Mouse (Mus musculus) T-helper 2 cell (primary cell): Measurements from ENCODE around the gene Caskin1.

Source experiments
- in situ Hi-C: fragments of 300-600 bp; cut with MboI, MseI; formaldehyde crosslinking; loops from one replicate; pipeline ENCODE4 v1.15.1; 2025; ENCODE audit warnings: high pct_unique_total_duplicates

Gene Caskin1

DNA sequence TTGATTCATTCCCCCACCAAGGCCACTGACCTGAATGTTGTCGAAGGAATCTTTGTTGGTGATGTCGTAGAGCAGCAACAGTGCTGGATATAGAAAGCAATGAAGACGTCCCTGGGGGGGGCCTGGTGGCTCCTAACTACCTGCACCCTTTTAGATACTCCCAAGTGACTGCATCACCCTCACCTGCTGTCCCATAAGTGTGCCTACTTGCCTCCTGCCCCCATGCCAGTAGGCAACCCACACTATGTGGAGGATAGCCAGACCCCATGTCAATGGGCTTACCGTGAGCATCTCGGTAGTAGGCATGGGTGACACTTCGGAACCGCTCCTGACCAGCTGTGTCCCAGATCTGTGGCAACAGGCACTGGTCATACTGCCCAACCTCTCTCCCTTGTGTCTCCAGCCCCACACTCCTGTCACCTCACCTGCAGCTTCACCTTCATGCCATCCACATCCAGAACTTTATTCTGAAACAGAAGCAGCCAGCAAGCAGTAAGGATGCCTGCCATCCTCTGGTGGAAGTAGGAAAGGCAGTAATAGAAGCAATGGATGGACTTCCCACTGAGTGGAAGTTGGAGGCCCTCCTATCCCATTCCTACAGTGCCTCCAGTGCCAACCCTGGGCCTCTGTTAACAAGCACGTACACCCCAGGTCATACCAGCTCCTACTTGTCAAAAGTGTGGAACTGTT lies 42.1 kb downstream of the Caskin1 start:
- in situ Hi-C loops = no loop called here

DNA sequence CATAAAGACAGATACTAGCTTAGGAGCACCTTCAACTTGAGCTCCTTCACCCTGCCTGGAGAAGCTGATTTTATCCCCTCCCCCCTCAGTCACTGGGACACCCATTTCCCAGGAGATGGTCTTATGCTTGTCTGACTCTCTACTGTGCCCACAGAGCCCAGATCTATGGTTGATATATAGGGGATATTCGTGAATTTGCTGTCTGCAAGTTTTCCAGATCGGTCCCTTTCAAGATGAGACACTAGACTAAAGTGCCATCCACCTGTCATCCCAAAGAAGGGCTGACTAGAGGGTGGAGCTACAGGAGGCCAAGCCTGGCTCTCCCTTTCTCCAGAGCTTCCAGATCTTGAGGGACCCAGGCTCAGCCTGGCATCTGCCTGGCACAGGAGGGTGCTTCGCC lies 42.7 kb downstream of the Caskin1 start:
- in situ Hi-C loops = no loop called here

- in situ Hi-C loops = no loop called here
Measured at GRCm38 (mm10) chr17:24532045-24532444, 43.6 kb downstream of the Caskin1 start.

DNA sequence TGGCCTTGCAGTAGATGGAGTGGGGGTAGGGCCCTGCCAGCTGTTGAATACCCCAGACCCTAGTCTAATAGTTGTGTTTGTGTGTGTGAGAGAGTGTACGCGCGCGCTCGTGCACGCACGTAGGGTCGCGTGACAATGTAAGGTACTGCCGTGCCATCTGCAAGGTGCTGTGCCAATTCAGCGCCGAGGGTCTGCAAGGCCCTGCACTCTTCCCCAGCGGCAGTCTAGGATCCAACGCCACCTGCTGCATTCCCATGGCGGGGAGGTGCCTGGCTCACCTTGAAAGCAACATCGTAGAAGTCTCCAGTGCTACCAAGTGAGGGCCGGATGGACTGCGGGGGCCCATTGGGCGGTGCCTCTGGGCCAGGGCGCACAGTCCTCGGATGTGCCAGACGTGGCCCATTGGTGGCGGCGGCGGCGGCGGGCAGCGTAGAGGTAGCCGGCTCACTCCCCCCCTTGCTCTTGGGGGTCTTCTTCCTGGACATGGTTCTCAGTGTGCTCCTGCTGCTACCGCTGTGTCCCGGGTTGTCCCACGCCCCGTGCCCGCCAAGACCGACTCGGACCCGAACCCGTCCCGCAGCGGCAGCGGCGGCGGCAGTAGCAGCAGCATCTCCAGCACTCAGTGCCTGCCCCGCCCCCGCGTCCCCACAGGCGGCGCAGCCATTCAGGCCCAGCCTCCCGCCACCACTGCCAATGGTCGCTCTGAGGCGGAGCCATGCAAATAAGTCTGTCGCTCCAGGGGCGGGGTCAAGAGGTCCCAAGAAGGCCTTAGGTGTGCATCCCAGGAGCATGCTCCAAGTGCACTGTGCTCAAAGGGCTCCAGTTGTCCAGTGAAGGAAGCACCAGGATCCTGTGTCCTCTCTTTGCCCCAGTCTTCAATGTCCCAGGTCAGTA lies 44.9 kb downstream of the Caskin1 start:
- in situ Hi-C loops = no loop called here

- in situ Hi-C loops = no loop called here
Measured at GRCm38 (mm10) chr17:24534160-24534718, 45.8 kb downstream of the Caskin1 start, which contains the start of gene Rab26. Gene Rab26, minus strand, starts transcription at chr17:24534210.

GRCm38 (mm10) chr17:24535300-24535699 lies 46.9 kb downstream of the Caskin1 start:
- in situ Hi-C loops = no loop called here

DNA sequence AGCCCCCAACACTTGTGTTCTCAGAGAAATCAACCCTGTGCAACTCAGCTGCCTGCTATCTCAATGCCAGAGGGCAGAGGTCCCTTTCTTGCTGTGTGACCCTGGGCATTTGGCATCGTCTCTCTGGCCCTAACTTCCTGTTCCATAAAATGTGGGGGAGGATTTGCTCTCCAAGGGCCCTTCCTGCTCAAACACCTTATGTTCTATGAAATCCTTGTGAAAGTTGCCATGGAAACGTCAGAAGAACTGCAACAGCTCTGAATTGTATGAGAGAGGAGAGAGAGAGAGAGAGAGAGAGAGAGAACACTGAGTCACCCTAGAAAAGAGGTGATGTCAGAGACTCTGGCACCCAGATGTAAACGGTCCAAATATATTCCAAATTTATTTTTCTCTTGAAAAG lies 49.1 kb downstream of the Caskin1 start:
- in situ Hi-C loops = no loop called here

DNA sequence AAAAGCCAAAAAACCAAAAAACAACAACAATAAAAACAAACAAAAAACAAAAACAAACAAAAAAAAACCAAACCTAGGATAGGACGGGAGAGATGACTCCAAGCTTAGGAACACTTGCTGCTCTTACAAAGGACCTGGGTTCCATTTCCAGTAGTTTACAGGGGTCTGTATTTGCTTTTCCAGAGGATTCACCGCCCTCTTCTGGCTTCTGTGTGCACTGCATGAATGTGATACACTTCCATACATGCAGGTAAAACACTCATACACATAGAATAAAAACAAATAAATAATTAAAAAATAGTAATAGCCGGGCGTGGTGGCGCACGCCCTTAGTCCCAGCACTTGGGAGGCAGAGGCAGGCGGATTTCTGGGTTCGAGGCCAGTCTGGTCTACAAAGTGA lies 50.5 kb downstream of the Caskin1 start:
- in situ Hi-C loops = no loop called here

DNA sequence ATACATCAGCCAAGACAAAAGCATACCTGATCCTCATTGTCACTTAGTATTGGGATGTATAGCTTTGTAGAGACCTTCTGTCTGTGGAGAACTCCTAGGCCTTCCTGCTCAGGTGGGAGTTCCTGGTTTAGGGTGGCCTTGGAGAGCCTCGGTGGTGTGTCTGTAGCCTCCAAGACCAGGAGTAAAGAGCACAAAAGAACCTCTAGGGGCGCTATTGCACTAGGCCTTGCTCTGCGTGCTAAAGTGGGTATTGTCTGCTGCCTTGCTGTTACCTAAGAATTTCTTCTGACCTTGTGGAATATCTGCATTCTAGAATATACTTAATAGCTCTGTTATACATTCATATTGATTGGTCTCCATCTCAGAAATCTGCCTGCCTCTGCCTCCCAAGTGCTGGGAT lies 52.0 kb downstream of the Caskin1 start:
- in situ Hi-C loops = no loop called here

- in situ Hi-C loops = no loop called here
Measured at GRCm38 (mm10) chr17:24544613-24545012, 56.2 kb downstream of the Caskin1 start.

GRCm38 (mm10) chr17:24545247-24545646 lies 56.8 kb downstream of the Caskin1 start:
- in situ Hi-C loops = no loop called here

DNA sequence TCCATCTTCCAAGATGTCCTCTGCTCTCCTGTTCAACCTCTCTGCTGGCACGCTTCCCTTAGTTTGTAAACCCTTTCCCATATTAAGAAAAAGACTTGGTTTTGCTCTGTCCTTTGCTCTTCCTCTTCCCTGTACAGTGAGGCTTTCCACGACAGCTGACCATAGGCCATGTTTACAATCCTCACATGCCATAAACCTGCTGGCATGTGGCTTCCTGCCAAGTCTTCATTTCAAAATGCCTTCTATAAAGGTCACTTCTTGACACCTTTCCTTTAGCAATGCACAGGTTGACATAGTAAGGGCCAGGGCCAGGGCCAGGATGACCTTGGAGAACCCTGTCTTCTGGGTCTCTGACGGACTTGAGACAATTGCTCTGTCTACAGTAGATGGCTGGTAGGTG lies 57.8 kb downstream of the Caskin1 start:
- in situ Hi-C loops = no loop called here

DNA sequence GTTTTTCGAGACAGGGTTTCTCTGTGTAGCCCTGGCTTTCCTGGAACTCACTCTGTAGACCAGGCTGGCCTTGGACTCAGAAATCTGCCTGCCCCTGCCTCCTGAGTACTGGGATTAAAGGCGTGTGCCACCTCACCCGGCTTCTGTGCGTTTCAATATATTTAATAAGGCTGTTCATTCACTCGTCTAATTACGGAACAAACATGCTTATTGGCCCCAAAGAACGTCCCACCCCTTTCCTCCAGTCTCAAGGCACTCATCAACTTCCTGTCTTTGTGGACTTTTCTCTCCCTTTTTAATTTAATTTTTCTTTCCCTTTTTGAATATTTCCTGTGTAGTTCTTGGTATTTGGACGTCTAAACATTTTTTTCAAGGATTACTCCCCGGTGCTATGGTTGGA lies 60.0 kb downstream of the Caskin1 start:
- in situ Hi-C loops = no loop called here

GRCm38 (mm10) chr17:24548921-24549617 lies 60.7 kb downstream of the Caskin1 start:
- in situ Hi-C loops = no loop called here

GRCm38 (mm10) chr17:24549618-24550415 lies 61.4 kb downstream of the Caskin1 start, which contains the start of gene Pkd1:
Gene Pkd1, plus strand, starts transcription at chr17:24549834.
- in situ Hi-C loops = no loop called here

- in situ Hi-C loops = no loop called here
Measured at GRCm38 (mm10) chr17:24550416-24551049, 62.1 kb downstream of the Caskin1 start.

DNA sequence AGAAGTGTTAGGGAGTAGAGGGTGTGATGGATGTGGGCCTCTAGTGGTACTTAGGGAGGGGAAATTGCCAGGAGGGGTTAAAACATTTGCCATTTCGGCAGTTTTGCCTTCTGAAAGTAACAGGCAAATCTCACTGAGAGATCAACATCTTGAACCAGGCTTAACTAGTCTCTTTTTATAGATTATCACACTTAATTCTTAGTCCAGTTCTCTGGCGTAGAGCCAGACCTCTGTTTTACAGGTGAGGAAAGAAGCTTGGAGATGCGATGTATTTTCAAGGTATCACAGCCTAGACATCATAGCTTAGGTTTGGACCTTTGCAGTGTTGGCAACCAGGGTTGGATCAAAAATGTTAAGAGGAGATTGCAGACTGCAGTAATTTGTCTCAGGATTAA lies 62.6 kb downstream of the Caskin1 start:
- in situ Hi-C loops = no loop called here

- in situ Hi-C loops = no loop called here
Measured at GRCm38 (mm10) chr17:24557091-24557490, 68.7 kb downstream of the Caskin1 start.
